Mouse (Mus musculus) layer of hippocampus, adult 11-12 months (tissue): ENCODE data around the gene Gpr171.
"Not testable (repeated sequence)": the region's sequence is repeated elsewhere in the genome, so short reads cannot be mapped to it uniquely, and the experiment has no call there.

ENCODE experiments used
- DNase-seq: peaks from one replicate; pipeline ENCODE4 v3.0.0; 2022; ENCODE audit warnings: low spot score

The Gpr171 gene

DNA sequence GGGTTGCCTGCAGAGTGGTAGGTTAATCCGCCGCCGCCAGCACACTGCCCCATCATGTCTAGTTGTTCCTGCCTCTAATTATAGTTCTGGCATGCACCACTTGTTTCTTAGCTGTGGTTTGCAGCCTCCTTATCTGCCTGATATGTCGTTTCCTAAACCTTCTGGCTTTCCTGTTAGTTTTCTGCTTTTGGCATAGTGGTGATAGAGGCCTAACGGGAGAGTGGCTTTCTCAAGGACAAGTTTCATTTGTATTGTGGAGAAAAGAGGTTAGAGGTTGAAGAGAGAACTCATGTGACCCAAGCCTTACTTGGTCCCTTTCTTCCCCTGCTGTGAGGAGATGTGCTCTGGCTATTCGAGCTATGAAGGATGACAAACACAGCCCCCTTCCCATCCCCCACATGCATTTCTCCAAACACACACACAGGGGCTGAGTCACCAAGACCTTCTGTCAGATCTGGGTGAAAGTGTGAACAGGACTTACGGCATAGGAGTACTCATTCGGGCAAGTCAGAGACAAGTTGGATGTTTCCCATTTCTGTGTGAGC is 12.4 kb upstream of the Gpr171 start:
- no peak for DNase-seq

DNA sequence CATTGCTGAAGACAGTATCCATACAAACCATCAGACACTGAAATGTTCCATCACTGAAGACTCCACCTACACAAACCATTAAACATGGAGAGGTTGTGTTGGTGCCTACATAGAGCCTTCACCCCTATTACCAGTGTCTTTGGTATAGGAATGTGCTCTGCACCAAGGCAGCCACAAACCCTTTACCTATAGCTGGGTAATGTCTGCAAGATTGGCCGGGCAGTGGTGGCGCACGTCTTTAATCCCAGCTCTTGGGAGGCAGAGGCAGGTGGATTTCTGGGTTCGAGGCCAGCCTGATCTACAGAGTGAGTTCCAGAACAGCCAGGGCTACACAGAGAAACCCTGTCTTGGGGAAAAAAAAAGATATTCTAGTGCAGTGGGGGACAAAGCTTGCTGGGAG is 11.7 kb upstream of the Gpr171 start:
- not testable (repeated sequence) for DNase-seq

GRCm38 (mm10) chr3:59111944-59112343 is 10.3 kb upstream of the Gpr171 start:
- DNase-seq = no peak

DNA sequence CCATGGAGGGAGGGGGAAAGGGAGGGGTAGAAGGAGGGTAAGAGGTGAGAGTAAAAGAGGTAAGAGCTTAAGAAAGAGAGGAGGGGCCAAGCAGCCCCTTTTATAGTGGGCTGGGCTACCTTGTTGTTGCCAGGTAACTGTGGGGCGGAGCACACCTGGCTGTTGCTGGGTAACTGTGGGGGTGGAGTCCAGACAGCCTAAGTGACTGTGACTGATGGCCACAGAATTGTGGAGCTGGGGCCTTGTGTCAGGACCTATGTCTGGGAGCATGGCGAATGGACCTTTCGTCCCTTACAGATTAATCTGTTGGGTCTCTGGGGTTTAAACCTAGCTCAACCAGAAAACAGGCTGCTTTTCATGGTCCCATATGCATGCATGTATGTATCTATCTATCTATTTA is 8.2 kb upstream of the Gpr171 start:
- not testable (repeated sequence) for DNase-seq

- no peak for DNase-seq
Measured at GRCm38 (mm10) chr3:59107439-59107838, 5.8 kb upstream of the Gpr171 start.

- no peak for DNase-seq
Measured at GRCm38 (mm10) chr3:59104462-59104861, 2.8 kb upstream of the Gpr171 start.

DNA sequence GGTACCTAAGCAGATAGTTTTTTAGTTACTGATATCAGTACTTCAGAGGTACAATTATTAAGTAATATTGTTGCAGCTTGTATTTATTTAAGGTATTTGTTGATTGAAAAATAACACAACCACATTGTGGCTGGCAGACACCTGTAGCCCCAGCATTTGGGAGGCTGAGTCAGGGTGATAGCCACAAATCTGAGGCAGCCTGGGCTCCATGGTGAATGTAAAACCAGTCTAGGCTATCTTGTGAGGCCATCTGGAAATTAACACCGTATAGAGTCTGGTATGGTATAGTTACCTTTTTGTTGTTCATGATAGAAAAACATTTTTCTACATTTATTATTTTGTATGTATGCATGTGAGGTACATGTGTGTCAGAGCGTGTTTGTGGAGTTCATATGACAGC is 525 bp upstream of the Gpr171 start:
- no peak for DNase-seq

DNA sequence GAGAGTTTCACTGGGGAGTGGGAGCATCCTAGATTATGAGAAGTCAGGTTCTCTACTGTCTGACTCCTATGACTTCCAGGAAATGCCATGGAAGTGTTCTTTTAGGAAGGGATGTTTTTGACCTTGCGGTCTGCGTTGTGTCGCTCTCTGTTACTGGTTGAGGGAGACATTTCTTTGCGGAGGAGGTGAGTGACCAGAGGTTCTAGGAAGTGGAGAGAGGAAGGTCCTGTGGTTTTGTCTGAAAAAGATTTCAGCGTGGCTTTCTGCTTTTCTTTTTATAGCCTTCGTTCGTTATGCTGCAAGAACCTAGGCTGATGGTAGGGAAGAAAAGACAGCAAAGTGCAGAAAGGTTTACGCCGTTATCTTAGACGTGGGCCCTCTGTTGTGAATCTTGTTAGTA is 3.1 kb downstream of the Gpr171 start:
- DNase-seq = no peak

GRCm38 (mm10) chr3:59097421-59097820 is 4.2 kb downstream of the Gpr171 start:
- DNase-seq = no peak

DNA sequence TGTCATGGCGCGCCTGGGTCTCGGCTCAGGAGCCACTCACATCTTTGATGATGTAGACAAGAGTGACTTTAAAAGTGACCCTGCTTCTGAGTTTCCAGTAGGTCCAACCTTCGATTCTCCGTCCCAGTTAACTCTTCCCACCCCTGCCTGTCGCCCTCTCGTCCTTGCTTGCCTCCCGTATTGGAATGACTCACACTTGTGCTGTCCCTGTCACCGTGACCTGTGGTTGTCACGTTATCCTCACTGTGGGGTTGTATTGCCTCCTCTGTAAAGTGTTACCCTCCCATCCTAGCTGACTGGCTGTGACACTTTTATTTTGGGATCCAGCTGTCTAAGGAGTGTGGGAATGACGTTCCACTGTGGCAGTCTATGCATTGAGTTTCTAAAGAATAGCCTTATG is 8.9 kb downstream of the Gpr171 start:
- DNase-seq = no peak

- no peak for DNase-seq
Measured at GRCm38 (mm10) chr3:59080919-59081318, 20.7 kb downstream of the Gpr171 start.

DNA sequence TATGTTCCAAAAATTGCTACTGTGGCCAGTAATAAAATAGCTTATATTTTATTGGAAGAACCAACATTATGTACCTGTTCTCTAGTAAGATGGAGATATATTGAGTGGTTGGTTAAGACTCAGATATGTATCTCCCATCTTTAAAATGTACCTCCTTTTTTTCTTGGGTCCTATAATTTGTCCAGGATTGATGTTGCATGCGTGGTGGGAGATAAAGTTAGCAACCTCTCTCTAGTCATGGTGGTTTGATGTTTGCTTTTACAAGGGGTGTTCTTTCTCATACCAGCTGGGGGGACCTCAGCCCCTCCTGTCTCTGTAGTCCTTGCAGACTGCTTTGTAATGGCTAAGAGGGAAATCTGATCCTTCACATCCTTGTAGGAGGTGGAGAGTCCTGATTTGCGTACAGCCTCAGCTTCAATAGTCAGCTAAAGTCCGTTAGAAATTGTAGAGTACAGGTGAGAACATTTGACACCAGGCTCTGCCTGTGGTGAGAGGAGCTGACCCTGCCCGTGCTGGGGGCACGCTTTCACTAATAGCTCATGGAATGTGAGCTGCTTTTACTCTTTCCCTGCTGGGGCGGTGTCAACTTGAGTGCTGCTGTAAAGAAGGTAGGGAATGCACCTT is 21.2 kb downstream of the Gpr171 start:
- DNase-seq = no peak

- peak; percentile 64 for DNase-seq
Measured at GRCm38 (mm10) chr3:59079327-59079726, 22.3 kb downstream of the Gpr171 start.

DNA sequence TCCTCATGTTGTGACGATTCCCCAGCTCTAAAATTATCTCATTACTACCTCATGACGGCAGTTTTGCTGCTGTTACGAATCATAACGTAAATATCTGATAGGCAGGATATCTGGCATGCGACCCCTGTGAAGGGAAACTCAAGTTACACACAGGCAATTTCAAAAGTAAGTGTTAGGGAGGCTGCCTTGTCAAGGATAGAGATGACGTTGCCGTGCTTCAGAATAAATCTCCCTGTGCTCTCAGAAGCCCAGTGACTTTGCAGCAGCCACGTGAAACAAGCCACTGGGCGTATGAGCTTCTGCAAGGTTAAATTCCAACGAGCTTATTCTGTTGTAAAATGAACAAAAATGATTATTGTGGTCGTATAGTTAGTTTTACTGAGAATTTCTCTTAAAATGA is 23.0 kb downstream of the Gpr171 start:
- no peak for DNase-seq

DNA sequence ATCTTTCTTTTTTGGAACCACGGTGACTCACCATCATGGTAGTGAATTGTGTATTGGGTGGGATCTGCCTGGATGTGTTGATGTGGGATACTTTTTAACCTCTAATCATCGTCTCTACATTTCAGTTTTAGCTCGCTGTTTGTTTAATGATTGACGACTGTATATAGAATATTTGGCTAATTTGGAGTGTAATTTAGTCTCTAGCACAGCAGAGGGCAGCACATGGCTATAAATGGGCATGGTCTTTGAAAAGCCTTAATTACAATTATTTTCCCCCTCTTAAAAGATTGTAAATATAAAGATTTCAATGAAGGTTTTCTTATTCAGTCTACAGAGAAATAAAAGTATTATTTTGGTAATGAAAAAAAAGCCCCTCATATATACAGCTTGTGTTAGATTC is 24.3 kb downstream of the Gpr171 start:
- DNase-seq = no peak

DNA sequence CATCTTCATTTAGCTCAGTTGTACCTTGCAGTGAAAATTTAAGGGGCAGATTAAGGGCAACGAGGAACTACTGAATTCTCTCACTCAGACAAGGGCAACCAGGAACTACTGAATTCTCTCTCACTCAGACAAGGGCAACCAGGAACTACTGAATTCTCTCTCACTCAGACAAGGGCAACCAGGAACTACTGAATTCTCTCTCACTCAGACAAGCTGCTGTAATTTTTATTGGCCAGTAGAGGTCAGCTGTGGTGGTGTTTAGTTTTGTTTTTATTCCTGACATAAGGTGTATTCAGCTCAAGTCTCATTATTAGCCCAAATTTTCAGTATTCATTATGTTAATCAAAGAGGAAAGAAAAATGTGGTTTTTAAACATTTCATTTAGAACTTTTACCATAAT is 32.5 kb downstream of the Gpr171 start:
- DNase-seq = not testable (repeated sequence)

DNA sequence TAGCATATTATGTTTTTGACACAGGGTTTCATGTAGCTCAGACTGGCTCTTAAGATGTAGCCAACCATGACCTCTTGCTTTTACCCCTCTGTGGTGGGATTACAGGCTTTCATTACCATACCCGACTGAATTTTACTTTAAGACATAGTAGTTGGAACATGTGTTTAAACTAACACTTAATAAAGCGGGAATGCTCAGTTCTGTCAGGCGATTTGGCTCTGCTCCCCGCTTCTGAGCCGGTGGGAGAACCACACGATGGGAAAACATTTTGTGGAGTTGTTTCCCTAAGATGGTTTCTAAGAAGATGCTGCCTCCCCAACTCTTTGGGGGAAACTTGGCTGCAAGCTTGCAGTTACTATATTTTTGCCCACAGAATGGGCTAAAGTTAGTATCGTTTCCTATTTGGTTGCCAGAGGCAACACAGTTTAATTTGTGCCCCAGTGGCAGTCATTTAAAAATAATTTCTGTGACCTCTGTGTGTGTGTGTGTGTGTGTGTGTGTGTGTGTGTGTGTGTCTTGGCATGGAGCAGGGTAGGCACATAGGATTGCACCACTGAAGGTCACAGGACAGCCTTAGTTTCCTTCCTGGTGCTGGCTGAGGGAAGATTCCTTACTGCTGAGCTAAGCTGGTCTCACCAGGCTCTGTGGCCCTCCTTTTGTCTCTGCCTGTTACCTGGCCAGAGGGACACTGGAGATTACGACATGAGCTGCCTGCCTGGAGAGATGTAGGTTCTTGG is 34.9 kb downstream of the Gpr171 start:
- no peak for DNase-seq

DNA sequence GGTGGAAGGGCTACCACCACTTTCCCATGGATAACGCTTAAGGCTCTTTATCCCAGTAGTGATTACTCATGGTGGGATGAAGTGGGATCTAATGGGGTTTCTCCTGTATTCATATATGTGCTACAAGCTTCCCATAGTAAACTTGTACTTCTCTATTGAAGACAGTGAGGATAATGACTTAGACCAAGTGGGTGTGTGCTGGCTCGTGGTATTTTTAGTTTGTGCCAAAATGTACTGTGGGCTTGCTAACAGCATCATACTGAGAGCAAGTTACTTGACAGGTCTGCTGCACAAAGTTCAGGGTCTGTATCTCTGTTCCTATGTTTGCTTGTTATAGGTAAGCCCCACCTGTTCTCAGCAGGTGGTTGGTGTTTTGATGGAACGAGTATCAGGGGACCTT is 35.7 kb downstream of the Gpr171 start:
- no peak for DNase-seq

DNA sequence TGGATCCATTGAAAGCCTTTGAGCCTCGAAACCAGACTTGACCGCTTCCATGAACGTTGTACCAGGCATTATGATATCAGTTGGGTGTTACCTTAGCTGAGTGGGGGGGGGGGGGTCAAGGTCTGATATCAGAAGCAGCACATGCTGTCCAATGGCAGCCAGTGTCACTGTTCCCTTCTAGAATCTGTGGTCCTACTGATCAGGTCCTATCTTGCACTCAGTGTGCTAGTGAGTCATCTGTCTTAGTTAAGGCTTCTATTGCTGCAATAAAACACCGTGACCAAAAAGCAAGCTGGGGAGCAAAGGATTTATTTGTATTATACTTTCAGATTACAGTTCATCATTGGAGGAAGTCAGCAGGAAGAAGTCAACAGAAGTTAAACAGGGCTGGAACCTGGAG is 38.2 kb downstream of the Gpr171 start:
- DNase-seq = no peak

DNA sequence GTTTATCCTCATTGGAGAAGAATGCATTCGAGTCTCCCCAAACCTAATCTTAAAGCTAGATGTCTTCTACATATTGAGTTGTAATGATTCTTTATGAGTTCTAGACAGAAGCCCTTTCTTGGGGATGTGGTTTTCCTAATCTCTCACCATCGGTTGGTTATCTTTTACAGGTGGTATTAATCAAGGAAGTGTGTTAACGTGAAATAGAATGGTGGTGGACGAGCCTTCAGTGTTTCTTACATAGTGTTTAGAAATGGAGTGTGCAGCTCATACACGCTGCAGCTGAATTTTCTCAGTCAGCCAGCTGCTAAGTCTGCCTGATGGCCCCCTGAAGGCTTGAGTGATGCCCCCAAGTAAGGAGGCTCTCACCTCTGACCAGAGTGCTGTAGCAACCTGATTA is 39.5 kb downstream of the Gpr171 start:
- no peak for DNase-seq

DNA sequence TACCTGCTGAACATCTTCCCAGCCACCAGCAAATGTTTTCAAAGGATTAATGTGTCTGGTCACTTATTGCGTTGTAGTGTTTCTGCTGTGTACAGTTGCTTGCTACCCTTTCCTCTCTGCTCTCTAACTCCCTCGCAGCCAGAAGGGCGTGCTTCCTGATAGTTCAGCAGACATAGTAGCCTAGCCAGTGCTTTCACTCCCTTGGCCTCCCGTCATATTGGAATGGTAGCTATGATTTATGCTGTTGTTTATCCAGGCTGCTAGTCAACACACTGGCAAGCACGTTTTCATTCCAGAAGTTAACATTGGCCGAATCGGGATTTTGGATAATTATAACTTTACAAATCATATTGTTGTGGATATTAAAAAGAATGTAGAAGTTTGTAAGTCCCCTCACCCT is 41.5 kb downstream of the Gpr171 start:
- no peak for DNase-seq

DNA sequence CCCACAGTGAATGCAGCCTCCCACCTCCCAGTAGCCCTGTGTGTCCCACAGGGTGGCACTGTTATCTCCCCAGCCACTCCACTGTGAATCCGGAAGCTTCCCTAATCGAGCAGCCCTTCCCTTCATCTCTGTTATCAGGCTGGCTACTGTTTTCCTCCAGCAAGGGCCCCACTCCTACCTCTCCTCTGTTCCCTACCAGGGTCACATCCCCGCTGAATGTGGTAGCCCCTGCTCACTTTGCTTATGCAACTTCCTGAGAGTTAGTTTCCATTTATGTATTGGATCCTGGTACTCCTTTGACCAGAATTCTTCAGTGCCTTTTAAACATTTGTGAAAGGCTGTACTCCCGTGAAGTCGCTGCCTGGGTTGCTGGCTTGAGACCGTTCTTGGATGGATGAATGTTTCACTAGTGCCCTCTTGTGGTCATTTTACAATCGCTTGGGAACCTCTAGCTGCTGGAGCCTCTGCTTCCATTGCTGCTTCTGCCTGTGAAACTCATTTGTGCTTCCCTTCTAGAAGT is 42.5 kb downstream of the Gpr171 start:
- DNase-seq = peak; percentile 82

GRCm38 (mm10) chr3:59054834-59055535 is 46.6 kb downstream of the Gpr171 start:
- DNase-seq = no peak
